Mouse (Mus musculus) lung, embryonic 16.5 days (tissue): ENCODE data around the gene Ccnt1. TPM values are rescaled to one million over a fixed set of nuclear protein-coding genes. Genes with fewer than 3 reads are reported as not detected.

Experiments
- ATAC-seq: fragments of 200-750 bp; cut with Nextera tagmentation; 2 replicates; pipeline ENCODE4 v1.8.0; 2017; ENCODE audit warnings: low read depth, mild to moderate bottlenecking, moderate library complexity
- H3K27ac ChIP-seq: fragments of 300-500 bp; sonication (generic); 2 replicates; pipeline ENCODE4 v1.5.1; 2014; ENCODE audit warnings: mild to moderate bottlenecking, control low read depth, low read length
- H3K27me3 ChIP-seq: fragments of 300-500 bp; sonication (generic); 2 replicates; pipeline ENCODE4 v1.6.1; 2014; ENCODE audit warnings: low read depth, low read length, mixed read lengths; ENCODE audit not compliant: control insufficient read depth, insufficient read depth
- H3K36me3 ChIP-seq: fragments of 300-500 bp; sonication (generic); 2 replicates; pipeline ENCODE4 v1.6.1; 2014; ENCODE audit warnings: low read length; ENCODE audit not compliant: control insufficient read depth, insufficient read depth
- H3K4me1 ChIP-seq: fragments of 300-500 bp; sonication (generic); replicated peaks from 2 replicates; pipeline ENCODE4 v1.6.1; 2014; ENCODE audit warnings: low read length, mixed read lengths; ENCODE audit not compliant: control insufficient read depth, insufficient read depth
- H3K4me2 ChIP-seq: fragments of 300-500 bp; sonication (generic); 2 replicates; pipeline ENCODE4 v1.6.1; 2014; ENCODE audit warnings: low read depth, low read length, control low read depth
- H3K4me3 ChIP-seq: fragments of 300-500 bp; sonication (generic); 2 replicates; pipeline ENCODE4 v1.5.1; 2014; ENCODE audit warnings: mild to moderate bottlenecking, low read length, control low read depth
- H3K9ac ChIP-seq: fragments of 300-500 bp; sonication (generic); 2 replicates; pipeline ENCODE4 v1.6.1; 2014; ENCODE audit warnings: low read length, control low read depth
- H3K9me3 ChIP-seq: fragments of 300-500 bp; sonication (generic); 2 replicates; pipeline ENCODE4 v1.6.1; 2016; ENCODE audit warnings: low read length; ENCODE audit not compliant: control insufficient read depth
- WGBS: fragments of 180-500 bp; shearing (Covaris S2); extraction: QIAGEN DNeasy Blood & Tissue Kit; methylation state at CpG from one replicate; pipeline ENCODE4 v1.1.7; 2014; 5-methylcytosine and 5-hydroxymethylcytosine counted together
- polyA plus RNA-seq: library from polyadenylated mRNA; unstranded; fragments of >200 nt; fragmentation: Nextera tagmentation; extraction: Ambion mirVana; gene quantifications from 2 replicates; pipeline ENCODE4 v1.2.1, GENCODE M21; 2015

The Ccnt1 gene
- polyA plus RNA-seq: 51.6 and 64.2 TPM in 2 replicates

DNA sequence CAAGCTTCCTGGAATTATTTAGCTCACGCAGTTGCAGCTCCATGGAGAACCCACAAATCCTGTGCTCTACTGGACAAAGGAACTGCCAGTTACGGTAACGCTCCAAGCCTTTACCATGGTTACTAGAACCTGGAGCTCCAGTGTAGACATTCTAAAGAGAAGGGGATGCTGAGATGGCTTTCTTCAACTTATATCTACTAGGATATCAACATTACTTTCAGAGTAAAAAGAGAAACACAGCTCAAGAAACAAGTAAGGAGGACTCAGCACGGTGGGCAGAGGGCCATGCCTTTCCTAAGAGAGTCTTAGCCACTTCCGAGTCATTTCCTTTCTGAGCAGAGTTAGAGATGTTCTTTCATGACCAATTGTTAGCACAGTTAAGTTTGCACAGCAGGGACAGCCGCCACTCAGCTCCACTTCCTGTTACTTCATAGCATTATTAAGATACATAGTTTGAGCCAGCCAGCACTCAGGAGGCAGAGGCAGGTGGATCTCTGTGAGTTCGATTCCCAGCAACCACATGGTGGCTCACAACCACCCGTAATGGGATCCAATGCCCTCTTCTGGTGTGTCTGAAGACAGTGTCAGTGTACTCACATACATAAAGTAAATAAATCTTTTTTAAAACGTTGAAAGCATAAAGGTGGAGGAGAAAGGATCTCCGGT is at the start of gene Ccnt1, which contains the start of gene 4930415O20Rik:
Gene Ccnt1 (minus strand): TSS at position 51 of the 666 bp plus-strand sequence.
Gene 4930415O20Rik (plus strand): TSS at position 132 of the 666 bp plus-strand sequence.
- H3K27me3 ChIP-seq: no peaks in the 10 kb centered on the region
- H3K9me3 ChIP-seq: no peaks in the 10 kb centered on the region
- no peak within 1 kb of the TSS for H3K4me2 ChIP-seq
- peaks cover 13% of the 10 kb centered on the region for H3K4me1 ChIP-seq
- no peak within 1 kb of the TSS for H3K27ac ChIP-seq
- WGBS: 71% methylated on average over 10 of the region's 10 CpGs
- no peaks in the 10 kb centered on the region for H3K36me3 ChIP-seq
- no peak within 1 kb of the TSS for H3K9ac ChIP-seq
- no peak for ATAC-seq
- no peak within 1 kb of the TSS for H3K4me3 ChIP-seq

DNA sequence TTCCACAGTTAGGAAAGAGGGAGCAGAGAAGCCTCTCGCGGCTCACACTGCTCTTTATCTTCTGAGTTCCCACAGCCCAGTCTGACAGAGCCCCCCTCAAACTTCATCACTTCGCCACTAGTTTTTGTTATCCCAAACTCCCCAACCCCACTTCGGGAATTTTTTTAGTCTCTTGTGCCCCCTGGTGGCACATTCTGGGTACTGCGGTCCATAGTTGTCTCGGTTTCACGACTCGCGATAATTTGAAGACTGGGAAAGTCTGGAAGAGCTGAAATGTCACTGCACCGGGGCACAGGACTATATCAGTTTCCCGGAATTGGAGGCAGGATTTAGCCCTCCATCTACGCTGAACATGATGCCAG is 46.4 kb upstream of the Ccnt1 start:
- Histone ChIP-seq H3K36me3 (no peaks in the 10 kb centered on the region), H3K27ac (no peak overlapping the region), H3K9ac (peak overlapping the region; percentile 53), H3K27me3 (0 out of 2 replicates have a peak, but pooled peaks cover under 1% of the 10 kb centered on the region), H3K4me3 (peak overlapping the region; percentile 9; the same call in 1 of the 2 replicates), H3K4me2 (peak overlapping the region; percentile 42; the same call in 1 of the 2 replicates), H3K9me3 (no peaks in the 10 kb centered on the region), H3K4me1 (peaks cover 4% of the 10 kb centered on the region; the same call in 1 of the 2 replicates)
- ATAC-seq: peak; percentile 59
- under 1% methylated on average over 12 of the region's 12 CpGs for WGBS

DNA sequence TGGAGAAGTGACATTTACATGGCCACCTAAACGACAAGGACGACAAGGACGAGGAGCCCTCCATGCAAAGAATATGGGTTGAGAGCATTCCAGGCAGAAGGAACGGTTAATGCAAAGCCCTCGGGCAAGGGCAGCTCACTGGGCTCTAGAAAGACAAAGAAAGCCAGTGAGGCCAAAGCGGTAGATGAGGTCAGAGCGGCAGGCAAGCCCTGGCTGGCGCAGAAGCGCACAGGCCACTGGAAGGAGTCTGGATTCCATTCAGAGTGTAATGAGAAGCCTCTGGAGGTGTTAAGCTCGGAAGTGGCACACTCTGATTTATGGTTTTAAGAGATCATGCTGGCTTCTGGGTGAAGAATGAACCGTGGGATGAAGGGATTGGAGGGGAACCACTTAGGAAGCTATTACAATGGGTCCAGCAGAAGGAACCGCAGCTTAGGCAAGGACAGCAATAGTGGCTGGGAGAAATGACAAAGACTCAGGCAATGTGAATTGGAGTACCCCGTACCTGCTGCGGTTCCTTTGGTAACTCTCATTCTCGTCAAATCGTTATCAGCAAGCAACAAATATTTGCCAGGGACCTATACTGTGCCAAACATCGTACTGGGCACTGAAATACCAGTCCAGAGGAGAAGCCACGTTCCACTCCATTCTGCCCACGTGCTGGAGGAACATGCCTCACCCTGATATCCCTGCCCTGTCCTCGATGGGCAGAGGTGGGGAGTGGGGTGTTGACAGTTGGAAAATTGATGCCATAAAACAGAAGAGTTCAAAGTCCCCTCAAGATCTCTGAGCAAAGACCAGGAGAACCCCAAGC is 45.8 kb upstream of the Ccnt1 start:
- Histone ChIP-seq H3K9ac (0 out of 2 replicates have a peak overlapping the region, but pooled peaks have one; percentile 36), H3K9me3 (no peaks in the 10 kb centered on the region), H3K4me3 (peak overlapping the region; percentile 9; the same call in 1 of the 2 replicates), H3K4me2 (peak overlapping the region; percentile 42; the same call in 1 of the 2 replicates), H3K4me1 (peaks cover 4% of the 10 kb centered on the region; the same call in 1 of the 2 replicates), H3K36me3 (no peaks in the 10 kb centered on the region), H3K27me3 (no peaks in the 10 kb centered on the region), H3K27ac (no peak overlapping the region)
- 34% methylated on average over 20 of the region's 20 CpGs for whole genome bisulfite sequencing
- peak; percentile 65 for ATAC-seq

DNA sequence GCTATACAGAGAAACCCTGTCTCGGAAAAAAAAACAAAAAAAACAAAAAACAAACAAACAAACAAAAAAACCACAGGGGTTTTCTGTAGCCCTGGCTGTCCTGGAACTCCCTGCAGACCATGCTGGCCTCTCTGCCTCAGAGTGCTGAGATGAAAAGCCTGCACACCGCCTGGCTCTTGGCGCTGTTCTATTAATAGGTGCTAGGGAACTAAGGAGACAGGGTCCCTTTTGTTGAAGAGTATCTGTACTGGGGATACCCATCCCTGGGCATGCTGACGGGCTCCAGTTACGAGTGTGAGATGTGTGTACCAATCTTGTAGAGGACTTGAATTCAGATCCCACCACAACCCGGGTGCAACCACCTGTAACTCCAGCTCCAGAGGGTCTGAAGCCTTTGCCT is 45.0 kb upstream of the Ccnt1 start:
- Histone ChIP-seq H3K9me3 (no peaks in the 10 kb centered on the region), H3K36me3 (no peaks in the 10 kb centered on the region), H3K4me2 (no peak overlapping the region), H3K27ac (no peak overlapping the region), H3K4me3 (no peak overlapping the region), H3K27me3 (no peaks in the 10 kb centered on the region), H3K4me1 (peaks cover 4% of the 10 kb centered on the region; the same call in 1 of the 2 replicates), H3K9ac (no peak overlapping the region)
- no peak for ATAC-seq
- WGBS: 72% methylated on average over 6 of the region's 6 CpGs

DNA sequence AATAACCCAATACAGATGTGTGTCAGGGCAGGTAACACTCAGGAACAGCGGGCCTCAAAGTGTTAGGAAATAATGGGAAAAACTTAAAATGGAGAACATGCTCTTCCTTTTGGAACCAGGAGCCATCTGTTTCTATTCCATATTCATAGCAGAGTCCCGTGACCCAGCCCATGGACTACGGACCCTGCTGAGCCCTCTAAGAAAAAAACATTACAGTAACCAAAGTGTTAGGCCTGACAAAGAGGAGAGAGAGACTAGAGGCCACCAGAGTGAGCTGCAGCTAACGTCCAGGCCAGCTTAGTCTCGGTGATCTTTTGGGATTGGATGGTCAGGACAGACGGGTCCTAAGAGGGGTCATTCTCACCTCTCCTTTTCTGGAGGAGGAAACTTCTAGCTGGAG is 44.2 kb upstream of the Ccnt1 start:
- Histone ChIP-seq H3K4me1 (peaks cover 4% of the 10 kb centered on the region; the same call in 1 of the 2 replicates), H3K36me3 (no peaks in the 10 kb centered on the region), H3K27ac (no peak overlapping the region), H3K4me2 (no peak overlapping the region), H3K27me3 (no peaks in the 10 kb centered on the region), H3K9me3 (no peaks in the 10 kb centered on the region), H3K4me3 (no peak overlapping the region), H3K9ac (no peak overlapping the region)
- 45% methylated on average over 6 of the region's 6 CpGs for WGBS
- no peak for ATAC-seq

DNA sequence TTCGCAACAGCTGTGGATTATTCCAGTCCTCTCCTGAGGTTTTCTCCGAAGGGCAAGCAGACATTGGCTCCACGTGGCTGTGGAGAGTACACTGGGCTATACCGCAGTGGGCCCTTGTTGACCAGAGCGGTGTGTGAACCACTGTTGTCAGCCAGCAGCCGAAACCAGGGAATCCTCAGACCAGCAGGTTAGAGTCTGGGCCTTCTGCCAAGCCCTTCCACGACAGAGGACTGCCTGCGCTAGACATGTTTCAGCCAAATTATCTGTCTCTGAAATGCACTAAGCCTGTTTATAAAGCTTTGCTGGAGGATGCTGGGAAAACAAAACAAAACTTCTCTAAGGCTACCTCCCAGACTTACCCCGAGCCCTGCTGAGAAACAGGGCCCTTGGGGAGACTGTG is 43.8 kb upstream of the Ccnt1 start:
- Histone ChIP-seq H3K4me1 (peaks cover 4% of the 10 kb centered on the region; the same call in 1 of the 2 replicates), H3K4me3 (no peak overlapping the region), H3K27ac (no peak overlapping the region), H3K27me3 (no peaks in the 10 kb centered on the region), H3K4me2 (no peak overlapping the region), H3K9ac (0 out of 2 replicates have a peak overlapping the region, but pooled peaks have one; percentile 21), H3K36me3 (no peaks in the 10 kb centered on the region), H3K9me3 (no peaks in the 10 kb centered on the region)
- 33% methylated on average over 9 of the region's 9 CpGs for WGBS
- no peak for ATAC-seq

DNA sequence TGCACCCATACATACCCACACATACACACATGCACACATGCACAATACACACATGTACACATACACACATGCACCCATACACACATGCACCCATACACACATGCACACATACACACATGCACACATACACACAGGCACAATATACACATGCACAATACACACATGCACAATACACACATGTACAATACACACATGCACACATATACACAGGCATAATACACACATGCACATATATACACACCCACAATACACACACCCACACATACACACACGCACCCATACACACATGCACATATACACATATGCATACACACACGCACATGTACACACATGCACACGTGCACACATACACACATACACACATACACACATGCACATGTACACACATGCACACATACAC is 41.5 kb upstream of the Ccnt1 start:
- Histone ChIP-seq H3K27me3 (no peaks in the 10 kb centered on the region), H3K27ac (no peak overlapping the region), H3K9ac (no peak overlapping the region), H3K4me1 (peaks cover 15% of the 10 kb centered on the region), H3K9me3 (no peaks in the 10 kb centered on the region), H3K36me3 (no peaks in the 10 kb centered on the region), H3K4me2 (no peak overlapping the region), H3K4me3 (no peak overlapping the region)
- WGBS: 87% methylated on average over 3 of the region's 3 CpGs
- ATAC-seq: no peak

DNA sequence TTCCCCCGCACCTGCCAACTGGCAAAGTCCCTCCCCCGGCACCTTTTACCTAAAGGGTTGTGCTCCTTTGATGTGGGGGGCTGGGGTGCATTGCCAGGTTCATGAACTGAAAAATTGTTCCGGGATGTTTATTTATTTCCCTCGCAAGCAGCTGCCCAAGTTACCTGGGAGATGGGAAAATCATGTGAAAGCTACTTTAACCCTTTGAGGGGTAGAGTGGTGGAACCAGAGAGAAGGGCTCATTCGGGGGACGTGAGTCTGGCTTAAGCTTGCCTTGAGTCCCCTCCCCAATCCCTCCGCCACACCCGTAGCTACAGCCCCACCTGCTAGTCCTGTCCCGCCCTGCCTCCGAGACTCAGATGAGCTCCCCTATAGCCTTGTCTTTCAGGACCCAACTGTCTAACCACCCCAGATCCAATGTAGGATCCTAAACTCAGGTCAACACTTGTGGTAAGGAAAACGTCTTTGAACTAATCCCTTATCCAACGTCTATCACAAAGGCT is 39.5 kb upstream of the Ccnt1 start:
- 3% methylated on average over 12 of the region's 12 CpGs for WGBS
- Histone ChIP-seq H3K9ac (peak overlapping the region; percentile 92), H3K4me3 (peak overlapping the region; percentile 90), H3K27me3 (no peaks in the 10 kb centered on the region), H3K9me3 (no peaks in the 10 kb centered on the region), H3K4me2 (peak overlapping the region; percentile 86), H3K36me3 (0 out of 2 replicates have a peak, but pooled peaks cover 4% of the 10 kb centered on the region), H3K4me1 (peaks cover 25% of the 10 kb centered on the region), H3K27ac (peak overlapping the region; percentile 97)
- ATAC-seq: no peak
